Mouse (Mus musculus) G1E-ER4 (cell line): ENCODE results near the gene Ugt1a8. TPM values are rescaled to one million over a fixed set of nuclear protein-coding genes. Genes with fewer than 3 reads are reported as not detected.

Experiments used
- GATA1 ChIP-seq: IDR thresholded peaks from one replicate; pipeline ENCODE4 v1.8.0; 2012; ENCODE audit warnings: low read length, inconsistent platforms
- polyA plus RNA-seq: library from polyadenylated mRNA; stranded (reverse); fragments of >175 nt; gene quantifications from 2 replicates; pipeline ENCODE4 v1.2.3, GENCODE M21; 2012

Gene Ugt1a8
- polyA plus RNA-seq, 1 experiment: not detected

- TF ChIP-seq GATA1: no peak
Observed at GRCm38 (mm10) chr1:88137264-88137663, 49.7 kb downstream of the Ugt1a8 start.

- TF ChIP-seq GATA1: no peak
Observed at GRCm38 (mm10) chr1:88138145-88138544, 50.5 kb downstream of the Ugt1a8 start.

GRCm38 (mm10) chr1:88158430-88158829, 70.8 kb downstream of the Ugt1a8 start:
- no peak for TF ChIP-seq GATA1

- TF ChIP-seq GATA1: no peak
Observed at GRCm38 (mm10) chr1:88165711-88166110, 78.1 kb downstream of the Ugt1a8 start, which contains the start of gene Ugt1a5. Ugt1a5 (plus strand) TSS chr1:88166012.

GRCm38 (mm10) chr1:88179657-88180056, 92.0 kb downstream of the Ugt1a8 start:
- TF ChIP-seq GATA1: no peak

- TF ChIP-seq GATA1: no peak
Observed at GRCm38 (mm10) chr1:88186325-88186935, 98.8 kb downstream of the Ugt1a8 start.

GRCm38 (mm10) chr1:88192136-88192535, 104.5 kb downstream of the Ugt1a8 start:
- no peak for TF ChIP-seq GATA1

- no peak for TF ChIP-seq GATA1
Observed at GRCm38 (mm10) chr1:88195687-88196086, 108.1 kb downstream of the Ugt1a8 start.

GRCm38 (mm10) chr1:88197443-88197842, 109.8 kb downstream of the Ugt1a8 start:
- no peak for TF ChIP-seq GATA1

GRCm38 (mm10) chr1:88199996-88200395, 112.4 kb downstream of the Ugt1a8 start:
- no peak for TF ChIP-seq GATA1

GRCm38 (mm10) chr1:88200456-88200855, 112.8 kb downstream of the Ugt1a8 start, which contains the start of gene Ugt1a2:
Ugt1a2 (plus strand) TSS chr1:88200601.
- TF ChIP-seq GATA1: no peak

- no peak for TF ChIP-seq GATA1
Observed at GRCm38 (mm10) chr1:88205294-88205922, 117.8 kb downstream of the Ugt1a8 start, which contains the start of gene Dnajb3. Dnajb3 (minus strand) TSS chr1:88205782.

- TF ChIP-seq GATA1: no peak
Observed at GRCm38 (mm10) chr1:88206843-88207479, 119.3 kb downstream of the Ugt1a8 start.

- no peak for TF ChIP-seq GATA1
Observed at GRCm38 (mm10) chr1:88211812-88212211, 124.2 kb downstream of the Ugt1a8 start, which contains the start of gene Ugt1a1. Ugt1a1 (plus strand) TSS chr1:88211959.

GRCm38 (mm10) chr1:88212341-88213045, 124.9 kb downstream of the Ugt1a8 start:
- no peak for TF ChIP-seq GATA1

GRCm38 (mm10) chr1:88213061-88213460, 125.4 kb downstream of the Ugt1a8 start:
- no peak for TF ChIP-seq GATA1
